Mouse (Mus musculus) central nervous system, embryonic 14 days (tissue): ENCODE measurements around the gene Adam29. TPM values are rescaled to one million over a fixed set of nuclear protein-coding genes. Genes with fewer than 3 reads are reported as not detected.

Experiments
- polyA plus RNA-seq: library from polyadenylated mRNA; depleted of rRNA; stranded (reverse); fragments of >200 nt; gene quantifications from 2 replicates; pipeline ENCODE4 v1.2.3, GENCODE M21; 2012; rRNA removed

Gene Adam29
- not detected in 2 replicates for polyA plus RNA-seq

DNA sequence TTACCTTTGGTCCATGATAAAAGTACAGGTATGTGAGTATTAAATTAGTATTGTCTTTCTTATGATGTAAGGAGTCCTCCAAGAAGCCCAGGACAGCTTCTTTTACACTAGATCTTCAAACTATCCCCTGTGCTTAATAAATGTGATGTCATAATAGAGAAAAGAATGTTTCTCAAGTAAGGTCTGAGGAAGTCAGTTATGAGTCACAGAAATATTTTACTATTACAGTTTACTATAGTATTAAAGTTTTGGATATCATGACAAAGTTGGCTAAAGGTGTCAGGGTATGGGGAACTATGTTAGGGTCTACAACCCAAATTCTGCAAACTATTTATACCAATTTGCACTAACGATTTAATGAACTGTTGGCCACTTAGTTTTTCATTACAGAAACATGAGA, at the start of gene Adam29:
Gene Adam29, minus strand, starts transcription at position 101 of the 400 bp plus-strand sequence.

GRCm38 (mm10) chr8:55939870-55940525, 33.2 kb upstream of the Adam29 start, which contains the start of gene Glra3:
Glra3 (plus strand) TSS chr8:55940460.

Other genes starting within 250 kb of the Adam29 start
- gene Glra3, start 33.5 kb upstream of the Adam29 start, polyA plus RNA-seq = 0.25 and 0.26 TPM in 2 replicates